Mouse (Mus musculus): ENCODE data around the gene Ncf2.

Gene Ncf2

DNA sequence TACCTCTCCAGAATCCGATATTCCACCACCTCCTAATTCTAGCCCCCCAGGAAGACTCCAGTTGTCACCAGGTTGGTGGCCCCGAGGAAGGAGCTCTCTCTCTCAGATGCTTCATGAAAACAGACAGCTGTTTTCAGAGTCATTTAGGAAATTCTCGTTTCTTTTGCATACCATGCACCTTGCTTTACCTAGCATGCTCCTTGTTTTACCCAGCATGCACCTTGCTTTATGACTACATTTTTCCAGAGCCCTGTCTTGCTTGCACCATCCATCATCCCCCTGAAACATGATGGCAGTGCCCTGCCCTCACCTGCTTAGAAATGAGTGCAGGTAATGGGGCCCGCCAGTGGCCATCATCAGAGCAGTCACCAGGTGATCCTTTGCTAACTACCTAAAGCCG is 31.6 kb downstream of the Ncf2 start:
- DNase-seq (ENCODE audit: low spot score), result no peak

- no peak for DNase-seq (ENCODE audit: low spot score)
These were observed 32.3 kb downstream of the Ncf2 start for GRCm38 (mm10) chr1:152832316-152832715.

- no peak for DNase-seq (ENCODE audit: low spot score)
These were observed 35.1 kb downstream of the Ncf2 start for GRCm38 (mm10) chr1:152835061-152835460.

DNA sequence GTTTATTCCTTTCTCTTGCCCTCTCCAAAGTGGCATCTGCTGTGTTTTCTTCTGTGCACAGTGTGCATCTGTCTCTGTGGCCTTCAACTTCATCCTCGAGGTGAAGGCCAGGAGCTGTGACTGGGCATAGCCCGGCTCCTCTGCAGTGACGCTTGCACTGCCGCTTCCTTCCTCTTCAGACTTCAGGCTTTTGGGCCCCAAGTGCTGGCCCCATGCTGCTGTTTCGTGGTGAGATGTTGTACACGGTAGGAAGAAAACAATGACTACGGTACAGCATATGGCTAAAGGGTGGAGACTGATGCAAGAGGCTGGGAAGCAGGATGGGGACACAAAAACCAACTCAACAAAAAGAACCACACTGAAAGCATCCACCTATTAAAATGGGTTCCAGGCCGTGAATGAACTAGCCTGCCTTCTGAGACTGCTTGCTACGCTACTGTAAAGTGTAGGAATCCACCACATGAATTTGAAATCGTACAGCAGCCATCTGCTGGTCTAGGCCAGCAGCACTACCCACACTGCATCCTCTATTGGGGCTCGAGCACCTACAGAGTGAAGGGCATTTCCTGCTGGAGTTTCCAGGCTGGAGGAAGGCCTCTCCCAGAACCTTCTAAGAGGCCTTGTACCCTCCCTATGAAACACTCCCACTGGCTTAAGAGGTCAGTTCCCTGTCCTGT is 38.2 kb downstream of the Ncf2 start:
- no peak for DNase-seq (ENCODE audit: low spot score)

- DNase-seq (ENCODE audit: low spot score), result no peak
These were observed 38.8 kb downstream of the Ncf2 start for GRCm38 (mm10) chr1:152838841-152839240.

- no peak for DNase-seq (ENCODE audit: low spot score)
These were observed 40.3 kb downstream of the Ncf2 start for GRCm38 (mm10) chr1:152840343-152840742.

GRCm38 (mm10) chr1:152841057-152841456 is 41.1 kb downstream of the Ncf2 start:
- DNase-seq (ENCODE audit: low spot score), result no peak

DNA sequence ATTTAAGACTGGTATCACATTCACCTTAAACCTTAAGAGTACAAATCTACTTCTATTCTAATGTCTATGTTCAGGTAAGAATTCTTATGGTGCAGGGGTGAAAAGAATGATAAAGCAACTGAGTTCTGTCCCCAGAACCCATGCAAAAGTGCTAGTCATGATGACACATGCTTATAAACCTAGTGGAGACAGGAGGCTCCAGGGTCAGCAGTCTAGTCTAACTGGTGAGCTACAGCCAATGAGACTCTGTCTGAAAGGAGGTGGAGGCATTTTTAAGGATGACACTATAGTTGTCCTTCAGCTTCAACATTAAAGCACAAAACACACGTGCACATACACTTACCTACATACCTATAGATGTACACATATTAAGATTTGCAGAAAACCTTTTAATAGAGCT is 44.6 kb downstream of the Ncf2 start:
- DNase-seq (ENCODE audit: low spot score), result no peak

GRCm38 (mm10) chr1:152845211-152845730 is 45.3 kb downstream of the Ncf2 start:
- no peak for DNase-seq (ENCODE audit: low spot score)

- DNase-seq (ENCODE audit: low spot score), result no peak
These were observed 46.9 kb downstream of the Ncf2 start for GRCm38 (mm10) chr1:152846856-152847255.

GRCm38 (mm10) chr1:152869901-152870300 is 69.9 kb downstream of the Ncf2 start:
- DNase-seq (ENCODE audit: low spot score), result no peak

- no peak for DNase-seq (ENCODE audit: low spot score)
These were observed 71.0 kb downstream of the Ncf2 start for GRCm38 (mm10) chr1:152871031-152871430.

Measured in testis, postnatal 10 days (tissue).